Mouse (Mus musculus) R1 (cell line): ENCODE results near the gene Dusp14.

Experiments used
- DNase-seq: peaks from one replicate; pipeline ENCODE4 v3.0.0-alpha.2; 2018; ENCODE audit warnings: low read depth, low spot score

Gene Dusp14

GRCm38 (mm10) chr11:84016147-84016809 is 52.8 kb downstream of the Dusp14 start:
- DNase-seq: no peak

- no peak for DNase-seq
Measured at GRCm38 (mm10) chr11:84013105-84013504, 56.0 kb downstream of the Dusp14 start.

- no peak for DNase-seq
Measured at GRCm38 (mm10) chr11:84011576-84011975, 57.5 kb downstream of the Dusp14 start.

- DNase-seq: peak; percentile 36
Measured at GRCm38 (mm10) chr11:84011050-84011449, 58.0 kb downstream of the Dusp14 start.

GRCm38 (mm10) chr11:84010411-84010810 is 58.6 kb downstream of the Dusp14 start:
- no peak for DNase-seq

GRCm38 (mm10) chr11:84009001-84009400 is 60.1 kb downstream of the Dusp14 start:
- peak; percentile 39 for DNase-seq

GRCm38 (mm10) chr11:84003986-84004385 is 65.1 kb downstream of the Dusp14 start:
- DNase-seq: no peak

- DNase-seq: peak; percentile 56
Measured at GRCm38 (mm10) chr11:84001257-84001656, 67.8 kb downstream of the Dusp14 start.

- DNase-seq: no peak
Measured at GRCm38 (mm10) chr11:83999411-83999915, 69.6 kb downstream of the Dusp14 start.

GRCm38 (mm10) chr11:83998993-83999392 is 70.1 kb downstream of the Dusp14 start:
- DNase-seq: no peak
